Mouse (Mus musculus): ENCODE results near the gene Lmx1a.

GRCm38 (mm10) chr1:167888816-167889215 lies 199.8 kb downstream of the Lmx1a start:
- TF ChIP-seq POLR2A (IDR thresholded peaks at IDR 0.05; ENCODE audit: borderline replicate concordance, low read depth, low read length) (no peak), CTCF (IDR thresholded peaks at IDR 0.05; ENCODE audit: low read depth, low read length) (no peak)

All from bone marrow macrophage, adult 2 months (primary cell).